Mouse (Mus musculus): ENCODE measurements around the gene Ppil3. TPM values are rescaled to one million over a fixed set of nuclear protein-coding genes. Genes with fewer than 3 reads are reported as not detected.

Ppil3 gene
- polyA plus RNA-seq, 1 experiment from 2014 or later = 31.3 TPM

DNA sequence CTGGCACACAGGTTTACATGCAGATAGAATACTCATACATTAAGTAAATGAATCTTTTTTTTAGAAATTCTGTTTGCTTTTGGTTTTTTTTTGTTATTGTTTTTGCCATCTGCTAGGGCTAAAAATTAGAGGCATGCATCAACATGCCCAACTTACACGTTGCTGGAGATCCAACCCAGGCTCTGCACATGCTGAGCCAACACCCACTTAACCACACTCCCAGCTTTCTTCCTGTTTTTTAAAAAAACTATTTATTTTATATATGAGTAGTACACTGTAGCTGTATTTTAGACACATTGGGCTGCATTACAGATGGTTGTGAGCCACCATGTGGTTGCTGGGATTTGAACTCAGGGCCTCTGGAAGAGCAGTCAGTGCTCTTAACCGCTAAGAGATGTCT, 29.2 kb downstream of the Ppil3 start:
- Histone ChIP-seq H3K4me3 (ENCODE audit: low read depth, low read length) (no peak overlapping the region), H3K9me3 (ENCODE audit: low read length) (no peaks in the 10 kb centered on the region), H3K36me3 (ENCODE audit: insufficient read depth, low read length) (peaks cover 62% of the 10 kb centered on the region), H3K27me3 (replicated peaks; ENCODE audit: insufficient read depth, low read length) (no peaks in the 10 kb centered on the region), H3K9ac (replicated peaks; ENCODE audit: low read depth) (no peak overlapping the region), H3K4me1 (ENCODE audit: insufficient read depth, low read depth, low read length) (no peaks in the 10 kb centered on the region), H3K27ac (ENCODE audit: low read length) (no peak overlapping the region), H3K4me2 (replicated peaks; ENCODE audit: low read depth, low read length) (no peak overlapping the region)
- ATAC-seq = no peak
- DNase-seq (ENCODE audit: low spot score) = no peak
- 80% methylated on average over 2 of the region's 2 CpGs for WGBS
- TF ChIP-seq EP300 (IDR thresholded peaks at IDR 0.05) = no peak
- no peak for TF ChIP-seq CTCF (IDR thresholded peaks at IDR 0.05)

DNA sequence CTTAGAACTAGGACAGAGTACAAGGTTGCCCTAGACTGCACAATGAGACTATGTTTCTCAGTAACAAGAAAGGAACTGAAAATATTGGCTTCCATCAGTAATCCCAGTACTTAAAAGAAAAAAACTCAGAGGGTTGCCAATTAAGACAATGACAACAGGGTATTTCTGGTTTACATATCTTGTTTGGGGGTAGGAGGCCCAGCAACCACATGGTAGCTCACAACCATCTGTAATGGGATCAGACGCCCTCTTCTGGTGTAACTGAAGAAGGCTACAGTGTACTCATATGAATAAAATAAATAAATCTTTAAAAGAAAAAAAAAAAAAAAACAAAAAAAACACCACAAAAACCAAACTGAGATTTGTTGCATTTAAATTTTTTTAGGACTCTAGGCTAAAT, 29.8 kb downstream of the Ppil3 start:
- H3K27me3 ChIP-seq (replicated peaks; ENCODE audit: insufficient read depth, low read length) = no peaks in the 10 kb centered on the region
- no peak overlapping the region for H3K9ac ChIP-seq (replicated peaks; ENCODE audit: low read depth)
- TF ChIP-seq EP300 (IDR thresholded peaks at IDR 0.05) (no peak), CTCF (IDR thresholded peaks at IDR 0.05) (peak; percentile 51)
- no peaks in the 10 kb centered on the region for H3K9me3 ChIP-seq (ENCODE audit: low read length)
- DNase-seq (ENCODE audit: low spot score) (peak; percentile 41), ATAC-seq (no peak)
- no peaks in the 10 kb centered on the region for H3K4me1 ChIP-seq (ENCODE audit: insufficient read depth, low read depth, low read length)
- WGBS = 13% methylated on average over 1 of the region's 1 CpGs
- H3K4me2 ChIP-seq (replicated peaks; ENCODE audit: low read depth, low read length) = no peak overlapping the region
- peaks cover 66% of the 10 kb centered on the region for H3K36me3 ChIP-seq (ENCODE audit: insufficient read depth, low read length)
- no peak overlapping the region for H3K27ac ChIP-seq (ENCODE audit: low read length)
- H3K4me3 ChIP-seq (ENCODE audit: low read depth, low read length) = no peak overlapping the region

DNA sequence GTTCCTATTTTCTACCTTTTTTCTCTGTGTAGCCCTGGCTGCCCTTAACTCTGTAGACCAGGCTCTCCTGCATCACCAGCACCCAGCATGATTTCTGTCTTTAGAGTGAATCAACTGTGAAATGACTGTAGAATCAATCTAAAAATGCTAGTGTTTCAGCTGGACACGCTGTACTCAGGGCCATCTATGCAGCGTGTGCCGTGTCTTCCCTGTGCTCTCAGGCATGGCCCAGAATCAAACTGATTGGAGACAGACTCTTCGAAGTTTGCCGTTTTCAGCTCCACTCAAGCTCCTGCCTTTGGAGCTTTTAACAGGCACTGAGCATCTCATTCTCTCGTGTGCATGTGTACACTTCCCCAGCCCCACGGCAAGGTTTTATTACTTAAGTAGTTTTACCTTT, 34.5 kb downstream of the Ppil3 start:
- H3K36me3 ChIP-seq (ENCODE audit: insufficient read depth, low read length) = peaks cover 46% of the 10 kb centered on the region; the same call in 1 of the 2 replicates
- no peak overlapping the region for H3K27ac ChIP-seq (ENCODE audit: low read length)
- 0 out of 2 replicates have a peak, but pooled peaks have one; percentile 16 for ATAC-seq
- H3K4me3 ChIP-seq (ENCODE audit: low read depth, low read length) = no peak overlapping the region
- 88% methylated on average over 7 of the region's 7 CpGs for WGBS
- no peak for DNase-seq (ENCODE audit: low spot score)
- no peaks in the 10 kb centered on the region for H3K9me3 ChIP-seq (ENCODE audit: low read length)
- TF ChIP-seq EP300 (IDR thresholded peaks at IDR 0.05) = no peak
- no peak for TF ChIP-seq CTCF (IDR thresholded peaks at IDR 0.05)
- no peak overlapping the region for H3K9ac ChIP-seq (replicated peaks; ENCODE audit: low read depth)
- no peaks in the 10 kb centered on the region for H3K27me3 ChIP-seq (replicated peaks; ENCODE audit: insufficient read depth, low read length)
- no peak overlapping the region for H3K4me2 ChIP-seq (replicated peaks; ENCODE audit: low read depth, low read length)
- H3K4me1 ChIP-seq (ENCODE audit: insufficient read depth, low read depth, low read length) = no peaks in the 10 kb centered on the region

DNA sequence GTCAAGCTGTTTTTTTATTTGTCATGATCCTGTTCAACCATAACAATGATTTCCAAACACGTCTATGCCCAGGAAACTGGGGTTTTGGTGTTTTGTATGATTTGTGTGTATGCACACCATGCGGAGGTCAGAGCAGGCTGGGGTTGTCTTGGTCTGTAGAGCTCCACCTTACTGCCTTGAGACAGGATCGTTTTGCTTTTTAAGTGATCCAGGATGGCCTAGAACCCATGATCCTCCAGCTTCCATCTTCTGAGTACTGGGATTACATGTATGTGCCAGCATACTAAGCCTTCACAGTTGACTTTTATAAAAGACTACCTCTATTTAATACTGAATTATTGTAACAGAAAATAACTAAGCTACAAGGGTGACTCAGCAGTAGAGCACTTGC, 35.1 kb downstream of the Ppil3 start:
- no peaks in the 10 kb centered on the region for H3K9me3 ChIP-seq (ENCODE audit: low read length)
- no peak overlapping the region for H3K4me3 ChIP-seq (ENCODE audit: low read depth, low read length)
- H3K36me3 ChIP-seq (ENCODE audit: insufficient read depth, low read length) = peaks cover 44% of the 10 kb centered on the region; the same call in 1 of the 2 replicates
- no peak overlapping the region for H3K27ac ChIP-seq (ENCODE audit: low read length)
- TF ChIP-seq EP300 (IDR thresholded peaks at IDR 0.05) = no peak
- no peak for TF ChIP-seq CTCF (IDR thresholded peaks at IDR 0.05)
- no peak overlapping the region for H3K9ac ChIP-seq (replicated peaks; ENCODE audit: low read depth)
- H3K4me2 ChIP-seq (replicated peaks; ENCODE audit: low read depth, low read length) = no peak overlapping the region
- no peaks in the 10 kb centered on the region for H3K4me1 ChIP-seq (ENCODE audit: insufficient read depth, low read depth, low read length)
- ATAC-seq = peak; percentile 31
- no peaks in the 10 kb centered on the region for H3K27me3 ChIP-seq (replicated peaks; ENCODE audit: insufficient read depth, low read length)
- WGBS = 54% methylated on average over 3 of the region's 3 CpGs
- DNase-seq (ENCODE audit: low spot score) = no peak

DNA sequence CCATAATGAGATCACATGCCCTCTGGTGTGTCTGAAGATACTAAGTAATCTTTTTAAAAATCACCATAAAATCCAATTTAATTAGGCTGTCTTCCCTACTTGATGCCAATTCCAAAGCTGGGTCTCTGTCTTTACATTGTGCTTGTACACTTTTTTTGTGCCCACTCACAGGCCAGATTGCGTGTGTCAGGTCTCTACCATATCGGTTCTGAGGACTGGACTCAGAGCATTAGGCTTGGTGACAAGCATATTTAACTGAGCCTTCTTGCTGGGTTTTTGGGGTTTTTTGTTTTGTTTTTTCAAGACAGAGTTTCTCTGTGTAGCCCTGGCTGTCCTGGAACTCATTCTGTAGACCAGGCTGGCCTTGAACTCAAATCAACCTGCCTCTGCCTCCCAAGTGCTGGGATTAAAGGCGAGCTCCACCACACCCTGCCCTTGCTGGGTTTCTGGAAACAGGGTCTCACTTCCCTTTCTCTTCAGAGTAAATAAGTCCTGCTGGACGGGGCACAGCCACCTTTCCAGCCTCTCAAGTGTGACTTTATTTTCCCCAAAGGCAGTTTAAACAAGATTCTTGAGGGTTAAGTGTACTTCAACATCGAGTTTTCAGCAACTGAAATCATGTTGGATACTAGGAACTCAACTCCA, 35.6 kb downstream of the Ppil3 start:
- H3K27me3 ChIP-seq (replicated peaks; ENCODE audit: insufficient read depth, low read length) = no peaks in the 10 kb centered on the region
- 63% methylated on average over 5 of the region's 5 CpGs for WGBS
- H3K36me3 ChIP-seq (ENCODE audit: insufficient read depth, low read length) = peaks cover 38% of the 10 kb centered on the region; the same call in 1 of the 2 replicates
- no peak overlapping the region for H3K9ac ChIP-seq (replicated peaks; ENCODE audit: low read depth)
- H3K4me2 ChIP-seq (replicated peaks; ENCODE audit: low read depth, low read length) = no peak overlapping the region
- peak; percentile 20 for ATAC-seq
- TF ChIP-seq EP300 (IDR thresholded peaks at IDR 0.05) = no peak
- no peak for TF ChIP-seq CTCF (IDR thresholded peaks at IDR 0.05)
- H3K27ac ChIP-seq (ENCODE audit: low read length) = no peak overlapping the region
- H3K4me3 ChIP-seq (ENCODE audit: low read depth, low read length) = no peak overlapping the region
- no peaks in the 10 kb centered on the region for H3K9me3 ChIP-seq (ENCODE audit: low read length)
- peak; percentile 34 for DNase-seq (ENCODE audit: low spot score)
- no peaks in the 10 kb centered on the region for H3K4me1 ChIP-seq (ENCODE audit: insufficient read depth, low read depth, low read length)

DNA sequence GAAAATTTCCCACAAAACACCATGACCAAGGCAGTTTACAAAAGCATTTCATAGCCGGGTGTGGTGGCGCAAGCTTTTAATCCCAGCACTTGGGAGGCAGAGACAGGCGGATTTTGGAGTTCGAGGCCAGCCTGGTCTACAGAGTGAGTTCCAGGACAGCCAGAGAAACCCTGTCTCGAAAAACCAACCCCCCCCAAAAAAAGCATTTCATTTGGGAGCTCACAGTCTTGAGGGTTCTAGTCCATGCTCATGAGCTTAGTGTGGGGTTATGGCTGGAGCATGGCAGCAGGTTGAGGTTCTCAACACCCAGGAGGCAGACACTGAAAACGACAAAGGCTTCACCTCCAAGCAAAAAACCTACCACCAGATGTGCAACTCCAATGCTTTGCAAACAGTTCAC, 37.1 kb downstream of the Ppil3 start:
- 76% methylated on average over 6 of the region's 6 CpGs for WGBS
- no peak overlapping the region for H3K9ac ChIP-seq (replicated peaks; ENCODE audit: low read depth)
- H3K4me3 ChIP-seq (ENCODE audit: low read depth, low read length) = no peak overlapping the region
- TF ChIP-seq CTCF (IDR thresholded peaks at IDR 0.05) = no peak
- no peak for TF ChIP-seq EP300 (IDR thresholded peaks at IDR 0.05)
- peaks cover 30% of the 10 kb centered on the region; the same call in 1 of the 2 replicates for H3K36me3 ChIP-seq (ENCODE audit: insufficient read depth, low read length)
- ATAC-seq = no peak
- H3K27ac ChIP-seq (ENCODE audit: low read length) = no peak overlapping the region
- H3K4me1 ChIP-seq (ENCODE audit: insufficient read depth, low read depth, low read length) = no peaks in the 10 kb centered on the region
- H3K9me3 ChIP-seq (ENCODE audit: low read length) = no peaks in the 10 kb centered on the region
- DNase-seq (ENCODE audit: low spot score) = no peak
- H3K4me2 ChIP-seq (replicated peaks; ENCODE audit: low read depth, low read length) = no peak overlapping the region
- no peaks in the 10 kb centered on the region for H3K27me3 ChIP-seq (replicated peaks; ENCODE audit: insufficient read depth, low read length)

Data from lung, postnatal 0 days (tissue).